Mouse (Mus musculus) stomach, embryonic 15.5 days (tissue): ENCODE measurements around the gene Tctn1. TPM values are rescaled to one million over a fixed set of nuclear protein-coding genes. Genes with fewer than 3 reads are reported as not detected.
"Not testable (repeated sequence)": the region's sequence is repeated elsewhere in the genome, so short reads cannot be mapped to it uniquely, and the experiment has no call there.

Experiments used
- ATAC-seq: fragments of 200-750 bp; cut with Nextera tagmentation; 2 replicates; pipeline ENCODE4 v1.8.0; 2017; ENCODE audit warnings: low read depth, moderate number of reproducible peaks, moderate TSS enrichment; ENCODE audit not compliant: insufficient read depth, low FRiP score
- H3K27ac ChIP-seq: fragments of 300-500 bp; sonication (generic); 2 replicates; pipeline ENCODE4 v1.5.1; 2015; ENCODE audit warnings: mild to moderate bottlenecking, inconsistent platforms
- H3K27me3 ChIP-seq: fragments of 300-500 bp; sonication (generic); replicated peaks from 2 replicates; pipeline ENCODE4 v1.6.1; 2015; ENCODE audit warnings: inconsistent platforms
- H3K36me3 ChIP-seq: fragments of 300-500 bp; sonication (generic); 2 replicates; pipeline ENCODE4 v1.6.1; 2015; ENCODE audit warnings: inconsistent platforms
- H3K4me1 ChIP-seq: fragments of 300-500 bp; sonication (generic); 2 replicates; pipeline ENCODE4 v1.6.1; 2015; ENCODE audit warnings: inconsistent platforms
- H3K4me2 ChIP-seq: fragments of 300-500 bp; sonication (generic); 2 replicates; pipeline ENCODE4 v1.6.1; 2015; ENCODE audit warnings: mild to moderate bottlenecking, inconsistent platforms
- H3K4me3 ChIP-seq: fragments of 300-500 bp; sonication (generic); replicated peaks from 2 replicates; pipeline ENCODE4 v1.5.1; 2015; ENCODE audit warnings: inconsistent platforms
- H3K9ac ChIP-seq: fragments of 300-500 bp; sonication (generic); 2 replicates; pipeline ENCODE4 v1.6.1; 2015; ENCODE audit warnings: inconsistent platforms
- H3K9me3 ChIP-seq: fragments of 300-500 bp; sonication (generic); 2 replicates; pipeline ENCODE4 v1.6.1; 2016; ENCODE audit warnings: inconsistent platforms
- WGBS: fragments of 180-500 bp; shearing (Covaris S2); methylation state at CpG from one replicate; pipeline ENCODE4 v1.1.7; 2015; 5-methylcytosine and 5-hydroxymethylcytosine counted together
- polyA plus RNA-seq: library from polyadenylated mRNA; unstranded; fragments of >200 nt; fragmentation: Nextera tagmentation; extraction: Ambion mirVana; gene quantifications from 2 replicates; pipeline ENCODE4 v1.2.1, GENCODE M21; 2015

Gene Tctn1
- polyA plus RNA-seq, 1 experiment from 2014 or later, result 4.8 TPM

DNA sequence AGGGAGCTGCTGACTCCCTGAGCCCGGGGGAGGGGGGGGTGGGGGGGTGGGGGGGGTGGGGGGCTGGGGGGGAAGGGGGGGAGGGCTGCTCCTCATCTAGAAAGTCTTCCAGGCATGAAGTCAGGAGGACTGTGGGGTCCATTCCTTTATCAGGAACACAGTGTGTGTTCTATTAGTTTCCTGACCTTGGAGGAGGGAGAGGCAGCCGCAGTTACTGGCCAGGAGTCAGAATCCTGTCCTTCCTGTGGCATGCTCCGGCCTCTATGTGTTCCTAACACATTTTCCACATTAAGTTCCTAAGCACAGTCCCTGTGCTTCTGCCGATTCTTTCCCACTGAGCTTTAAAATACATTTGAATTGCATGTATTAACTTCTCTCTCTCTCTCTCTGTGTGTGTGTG, 35.5 kb downstream of the Tctn1 start:
- Histone ChIP-seq H3K4me2 (no peak overlapping the region), H3K27me3 (no peaks in the 10 kb centered on the region), H3K9ac (no peak overlapping the region), H3K9me3 (no peaks in the 10 kb centered on the region), H3K36me3 (no peaks in the 10 kb centered on the region), H3K4me1 (no peaks in the 10 kb centered on the region), H3K4me3 (no peak overlapping the region), H3K27ac (no peak overlapping the region)
- 74% methylated on average over 3 of the region's 4 CpGs for WGBS
- no peak for ATAC-seq

DNA sequence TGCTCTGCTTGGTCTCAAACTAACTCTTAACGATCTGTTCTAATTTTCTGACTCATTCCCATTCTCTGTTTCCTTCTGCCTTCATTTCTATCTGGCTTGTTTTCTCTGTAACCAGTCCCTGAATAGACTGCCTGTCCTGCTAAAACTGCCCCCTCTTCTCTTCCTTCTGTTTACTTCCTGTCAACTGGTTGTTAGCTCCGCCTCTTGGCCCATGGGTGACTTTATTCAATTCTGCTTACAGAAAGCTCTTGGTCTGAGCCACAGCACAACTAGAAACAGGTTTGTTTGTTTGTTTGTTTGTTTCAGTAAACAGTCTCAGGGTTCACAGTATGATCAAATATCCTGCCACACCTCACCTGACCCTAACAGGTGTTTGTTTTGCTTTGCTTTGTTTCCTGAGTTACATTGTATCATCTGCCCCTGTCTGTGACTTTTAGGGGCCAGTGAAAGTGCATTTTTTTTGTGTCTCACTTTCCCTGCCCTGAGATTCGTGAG, 35.9 kb downstream of the Tctn1 start:
- no peaks in the 10 kb centered on the region for H3K27me3 ChIP-seq
- no peaks in the 10 kb centered on the region for H3K9me3 ChIP-seq
- no peak overlapping the region for H3K27ac ChIP-seq
- no peak overlapping the region for H3K9ac ChIP-seq
- H3K36me3 ChIP-seq, result no peaks in the 10 kb centered on the region
- no peak overlapping the region for H3K4me2 ChIP-seq
- ATAC-seq, result no peak
- WGBS, result 75% methylated on average over 3 of the region's 3 CpGs
- no peaks in the 10 kb centered on the region for H3K4me1 ChIP-seq
- no peak overlapping the region for H3K4me3 ChIP-seq

DNA sequence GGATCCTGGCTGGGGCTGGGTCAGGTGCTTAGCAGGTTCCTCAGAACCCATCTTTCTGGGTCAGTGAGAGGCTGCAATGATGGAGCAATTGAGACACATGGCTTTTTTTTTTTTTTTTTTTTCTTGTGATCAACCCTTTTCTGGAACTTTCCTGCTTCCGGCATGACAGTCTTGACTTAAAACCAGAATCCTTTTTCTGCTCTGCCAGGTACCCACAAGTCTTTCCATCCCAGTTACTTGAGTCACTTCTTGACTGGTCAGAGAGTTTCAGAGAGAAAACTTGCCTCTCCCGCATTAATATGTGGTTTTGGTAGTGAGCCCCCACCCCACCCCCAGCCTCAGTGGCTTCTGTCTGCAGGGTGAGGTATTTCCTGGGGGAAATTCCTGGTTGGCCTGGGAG, 40.0 kb downstream of the Tctn1 start:
- no peak overlapping the region for H3K9ac ChIP-seq
- ATAC-seq, result no peak
- H3K36me3 ChIP-seq, result no peaks in the 10 kb centered on the region
- H3K27ac ChIP-seq, result no peak overlapping the region
- H3K4me2 ChIP-seq, result no peak overlapping the region
- 0 out of 2 replicates have a peak, but pooled peaks cover 5% of the 10 kb centered on the region for H3K4me1 ChIP-seq
- WGBS, result 94% methylated on average over 2 of the region's 2 CpGs
- H3K4me3 ChIP-seq, result no peak overlapping the region
- H3K27me3 ChIP-seq, result no peaks in the 10 kb centered on the region
- H3K9me3 ChIP-seq, result no peaks in the 10 kb centered on the region

DNA sequence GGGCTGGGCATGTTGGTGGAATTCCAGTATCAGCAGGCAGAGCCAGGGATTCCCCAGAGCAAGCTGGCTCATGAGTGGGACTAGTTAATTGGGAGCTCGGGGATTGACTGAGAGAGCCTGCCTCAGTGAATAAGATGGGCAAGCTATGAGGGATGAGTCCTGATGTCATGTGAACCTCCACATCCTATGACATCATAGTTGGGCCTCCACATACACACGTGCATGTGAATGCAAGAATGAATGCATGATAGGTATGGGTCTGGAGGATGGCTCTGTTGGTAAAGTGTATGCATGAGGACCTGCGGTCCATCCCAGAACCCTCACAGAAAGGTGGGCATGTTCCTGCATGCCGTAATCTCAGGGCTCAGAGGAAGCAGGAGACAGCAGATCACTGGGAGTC, 43.2 kb downstream of the Tctn1 start:
- Histone ChIP-seq H3K4me3 (no peak overlapping the region), H3K4me1 (0 out of 2 replicates have a peak, but pooled peaks cover 5% of the 10 kb centered on the region), H3K9ac (no peak overlapping the region), H3K36me3 (no peaks in the 10 kb centered on the region), H3K27ac (no peak overlapping the region), H3K4me2 (no peak overlapping the region), H3K27me3 (no peaks in the 10 kb centered on the region), H3K9me3 (no peaks in the 10 kb centered on the region)
- no peak for ATAC-seq
- 92% methylated on average over 4 of the region's 4 CpGs for WGBS

DNA sequence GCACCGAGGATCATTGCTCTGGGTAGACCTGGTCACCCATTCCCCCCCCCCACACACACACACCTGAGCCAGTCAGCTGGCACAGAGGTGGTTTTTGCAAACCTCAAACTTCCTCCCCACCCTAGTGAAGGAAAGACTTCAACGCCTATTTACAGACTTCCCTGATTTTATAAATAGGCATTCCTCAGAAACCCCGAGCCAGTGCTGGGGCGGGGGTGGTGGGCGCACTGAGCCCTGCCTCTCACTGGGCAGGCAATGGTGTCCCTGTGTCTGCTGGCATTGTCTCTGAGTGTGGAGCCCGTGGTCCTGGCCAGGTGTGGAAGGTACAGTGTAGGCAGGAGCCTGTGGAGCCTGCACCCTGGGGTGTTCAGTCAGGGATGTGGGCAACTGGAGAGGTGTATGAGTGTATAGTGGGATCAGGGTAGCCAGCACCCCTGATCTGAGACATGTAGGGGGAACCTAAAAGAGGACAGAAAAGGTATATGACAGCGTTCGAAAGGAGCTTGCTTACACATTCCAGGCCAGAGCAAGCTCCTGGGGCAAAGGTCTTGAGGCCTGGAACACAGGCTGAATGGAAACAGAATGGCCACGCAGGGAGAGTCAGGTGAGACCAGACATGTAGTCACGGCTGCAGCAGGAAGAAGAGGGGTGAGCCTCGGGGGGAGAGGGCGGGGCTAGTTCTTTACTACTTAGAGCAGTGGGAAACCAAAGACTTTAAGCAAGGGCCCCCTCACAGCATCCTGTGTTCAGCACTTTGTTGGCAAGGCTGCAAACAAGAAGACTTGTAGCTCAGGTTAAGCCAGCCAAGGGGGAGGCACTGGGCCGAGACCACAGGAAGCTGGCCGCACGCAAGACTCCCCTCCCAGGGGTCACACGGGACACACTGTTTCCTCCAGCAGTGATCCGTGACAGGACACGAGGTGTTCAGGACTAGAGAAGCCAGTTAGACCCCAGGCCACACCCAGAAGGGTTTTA, 44.3 kb downstream of the Tctn1 start:
- no peak overlapping the region for H3K4me2 ChIP-seq
- H3K9me3 ChIP-seq, result no peaks in the 10 kb centered on the region
- no peak for ATAC-seq
- H3K27ac ChIP-seq, result no peak overlapping the region
- H3K4me3 ChIP-seq, result no peak overlapping the region
- WGBS, result 53% methylated on average over 18 of the region's 18 CpGs
- 0 out of 2 replicates have a peak, but pooled peaks cover 5% of the 10 kb centered on the region for H3K4me1 ChIP-seq
- no peaks in the 10 kb centered on the region for H3K27me3 ChIP-seq
- H3K36me3 ChIP-seq, result no peaks in the 10 kb centered on the region
- no peak overlapping the region for H3K9ac ChIP-seq

DNA sequence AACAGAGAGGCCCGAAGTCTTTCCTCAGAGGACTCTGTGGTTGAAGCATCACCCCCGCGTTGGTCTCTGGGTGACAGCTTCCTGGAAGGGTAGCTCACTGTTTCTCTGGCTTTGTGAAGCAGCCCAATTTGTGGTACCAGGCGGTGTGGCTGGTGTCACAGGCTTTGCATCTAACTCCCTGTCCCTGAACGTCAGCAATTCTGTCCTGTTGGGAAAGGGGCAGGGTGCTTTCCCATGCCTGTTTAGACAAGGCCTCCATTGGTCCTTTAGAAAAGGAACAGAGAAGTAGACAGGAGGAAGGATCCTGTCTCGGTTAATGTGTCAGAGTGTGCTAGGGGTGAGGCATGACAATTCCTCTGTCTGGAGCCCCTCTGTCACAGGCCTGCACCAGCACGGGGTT, 45.3 kb downstream of the Tctn1 start:
- no peak overlapping the region for H3K4me3 ChIP-seq
- no peak overlapping the region for H3K27ac ChIP-seq
- no peaks in the 10 kb centered on the region for H3K36me3 ChIP-seq
- no peaks in the 10 kb centered on the region for H3K27me3 ChIP-seq
- no peaks in the 10 kb centered on the region for H3K9me3 ChIP-seq
- H3K4me2 ChIP-seq, result no peak overlapping the region
- H3K9ac ChIP-seq, result no peak overlapping the region
- WGBS, result 84% methylated on average over 7 of the region's 7 CpGs
- ATAC-seq, result no peak
- 0 out of 2 replicates have a peak, but pooled peaks cover 5% of the 10 kb centered on the region for H3K4me1 ChIP-seq

DNA sequence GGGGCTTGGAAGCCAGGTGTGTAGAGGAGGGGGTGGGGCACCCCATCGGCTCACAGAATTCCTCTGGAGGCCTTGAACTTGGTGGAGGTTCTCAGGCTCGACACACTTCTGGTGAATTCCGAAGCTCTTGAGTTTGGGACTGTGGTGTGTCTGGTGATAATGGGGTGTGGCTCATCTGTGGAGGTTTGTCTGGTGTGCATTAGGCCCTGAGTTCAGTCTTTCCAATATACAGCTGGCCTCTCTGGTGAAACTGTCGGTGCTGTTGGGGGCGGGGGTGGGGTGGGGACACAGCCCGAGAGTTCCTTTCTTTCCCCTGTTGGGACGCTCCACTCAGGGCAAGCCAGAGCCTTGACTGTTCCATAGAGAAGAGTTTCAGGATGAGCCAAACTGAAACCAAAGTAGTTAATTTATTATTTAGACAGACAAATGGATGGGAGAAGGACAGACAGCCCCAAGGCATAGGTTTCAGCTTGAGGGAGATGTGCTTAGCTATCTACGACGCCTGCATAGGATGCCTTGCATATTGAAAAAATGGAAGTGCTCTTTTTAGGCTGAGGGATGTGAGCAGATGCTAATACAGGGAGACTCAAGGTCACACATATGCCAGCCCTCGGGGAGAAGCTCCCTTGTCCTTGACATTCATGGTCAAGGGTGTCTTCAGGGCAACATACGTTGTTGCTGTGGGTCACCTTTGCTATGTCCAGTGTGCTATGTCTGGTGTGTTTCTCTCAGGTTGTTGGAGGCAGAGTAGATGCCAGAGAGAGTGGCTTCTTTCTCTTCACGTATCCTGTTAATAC, 46.0 kb downstream of the Tctn1 start:
- no peak for ATAC-seq
- H3K4me1 ChIP-seq, result 0 out of 2 replicates have a peak, but pooled peaks cover 5% of the 10 kb centered on the region
- no peak overlapping the region for H3K4me3 ChIP-seq
- no peak overlapping the region for H3K27ac ChIP-seq
- H3K27me3 ChIP-seq, result no peaks in the 10 kb centered on the region
- no peak overlapping the region for H3K4me2 ChIP-seq
- H3K9me3 ChIP-seq, result no peaks in the 10 kb centered on the region
- H3K9ac ChIP-seq, result no peak overlapping the region
- no peaks in the 10 kb centered on the region for H3K36me3 ChIP-seq
- whole genome bisulfite sequencing, result 76% methylated on average over 12 of the region's 12 CpGs

DNA sequence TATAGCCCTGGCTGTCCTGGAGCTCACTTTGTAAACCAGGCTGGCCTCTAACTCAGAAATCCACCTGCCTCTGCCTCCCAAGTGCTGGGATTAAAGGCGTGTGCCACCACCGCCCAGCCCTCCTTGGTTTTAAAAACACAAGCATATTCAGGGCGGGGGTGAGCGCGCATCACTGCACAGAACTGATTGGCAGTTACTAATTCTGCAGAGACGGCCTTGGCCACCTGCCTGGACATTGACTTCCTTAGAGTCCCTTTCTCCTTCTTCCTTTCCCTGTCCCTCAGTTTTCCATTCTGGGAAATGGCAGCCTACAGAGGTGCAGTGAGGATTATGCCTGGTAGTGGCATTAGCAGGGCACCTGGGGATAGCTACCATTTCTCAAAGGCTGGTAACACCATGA, 46.6 kb downstream of the Tctn1 start:
- no peak overlapping the region for H3K9ac ChIP-seq
- no peaks in the 10 kb centered on the region for H3K36me3 ChIP-seq
- H3K27me3 ChIP-seq, result no peaks in the 10 kb centered on the region
- 86% methylated on average over 6 of the region's 6 CpGs for WGBS
- no peak overlapping the region for H3K4me3 ChIP-seq
- no peak overlapping the region for H3K27ac ChIP-seq
- H3K9me3 ChIP-seq, result no peaks in the 10 kb centered on the region
- no peak overlapping the region for H3K4me2 ChIP-seq
- 0 out of 2 replicates have a peak, but pooled peaks cover 5% of the 10 kb centered on the region for H3K4me1 ChIP-seq
- no peak for ATAC-seq

DNA sequence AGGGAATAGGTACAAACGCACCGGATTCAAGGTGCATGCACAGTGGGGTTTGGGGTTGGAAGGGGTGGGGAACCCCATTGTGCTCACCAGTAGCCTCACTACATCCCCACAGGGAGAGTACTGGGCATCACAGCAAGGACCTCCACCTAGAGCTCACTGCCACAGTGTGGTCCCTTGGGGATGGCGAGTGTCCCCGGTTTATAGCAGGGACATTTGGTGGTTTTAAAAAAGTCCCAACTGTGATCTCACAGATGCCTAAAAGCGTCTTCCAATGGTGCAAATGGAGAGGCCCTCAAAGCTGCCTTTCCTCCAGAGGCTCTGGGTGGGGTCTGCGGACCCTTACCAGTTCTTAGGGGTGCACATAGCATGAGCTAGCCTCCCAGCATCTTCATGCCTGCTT, 50.4 kb downstream of the Tctn1 start:
- no peak for ATAC-seq
- Histone ChIP-seq H3K4me3 (no peak overlapping the region), H3K27me3 (no peaks in the 10 kb centered on the region), H3K36me3 (no peaks in the 10 kb centered on the region), H3K4me1 (no peaks in the 10 kb centered on the region), H3K9ac (no peak overlapping the region), H3K4me2 (no peak overlapping the region), H3K9me3 (no peaks in the 10 kb centered on the region), H3K27ac (no peak overlapping the region)
- whole genome bisulfite sequencing, result 92% methylated on average over 6 of the region's 6 CpGs

DNA sequence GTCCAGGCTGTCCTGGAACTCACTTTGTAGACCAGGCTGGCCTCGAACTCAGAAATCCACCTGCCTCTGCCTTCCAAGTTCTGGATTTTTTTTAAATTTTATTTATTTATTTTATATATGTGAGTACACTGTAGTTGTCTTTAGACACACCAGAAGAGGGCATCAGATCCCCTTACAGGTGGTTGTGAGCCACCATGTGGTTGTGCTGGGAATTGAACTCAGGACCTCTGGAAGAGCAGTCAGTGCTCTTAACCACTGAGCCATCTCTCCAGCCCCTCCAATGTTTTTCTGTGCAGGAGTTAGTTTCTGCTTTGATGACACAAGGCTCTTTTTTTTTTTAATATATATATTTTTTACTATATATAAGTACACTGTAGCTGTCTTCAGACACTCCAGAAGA, 51.4 kb downstream of the Tctn1 start:
- not testable (repeated sequence) for H3K27me3 ChIP-seq, ATAC-seq, H3K9ac ChIP-seq, H3K4me2 ChIP-seq, H3K4me3 ChIP-seq, H3K36me3 ChIP-seq, H3K27ac ChIP-seq, H3K9me3 ChIP-seq, H3K4me1 ChIP-seq
- 89% methylated on average over 1 of the region's 1 CpGs for WGBS

DNA sequence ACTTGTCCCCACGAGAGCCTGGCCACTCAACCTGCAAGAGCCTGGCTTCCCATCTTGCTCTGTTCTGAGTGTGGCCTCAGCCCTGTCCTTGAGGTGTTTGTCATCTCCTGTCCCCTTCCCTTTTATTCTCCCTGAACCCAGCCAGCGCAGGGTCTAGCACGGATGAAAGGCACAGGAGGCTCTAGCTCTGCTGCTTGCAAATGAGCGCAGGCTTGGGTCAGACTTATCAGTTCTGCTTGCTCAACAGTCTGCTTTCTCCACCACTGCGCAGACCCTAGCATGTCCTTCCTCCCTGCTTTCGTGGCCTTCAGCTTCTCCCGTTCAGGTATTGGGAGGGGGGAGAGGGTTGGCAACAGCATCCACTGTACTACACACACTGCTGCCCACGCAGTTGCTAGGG, 52.1 kb downstream of the Tctn1 start:
- 85% methylated on average over 8 of the region's 8 CpGs for WGBS
- Histone ChIP-seq H3K4me2 (no peak overlapping the region), H3K4me3 (no peak overlapping the region), H3K9me3 (no peaks in the 10 kb centered on the region), H3K27ac (no peak overlapping the region), H3K36me3 (no peaks in the 10 kb centered on the region), H3K9ac (no peak overlapping the region), H3K27me3 (no peaks in the 10 kb centered on the region), H3K4me1 (no peaks in the 10 kb centered on the region)
- ATAC-seq, result no peak

DNA sequence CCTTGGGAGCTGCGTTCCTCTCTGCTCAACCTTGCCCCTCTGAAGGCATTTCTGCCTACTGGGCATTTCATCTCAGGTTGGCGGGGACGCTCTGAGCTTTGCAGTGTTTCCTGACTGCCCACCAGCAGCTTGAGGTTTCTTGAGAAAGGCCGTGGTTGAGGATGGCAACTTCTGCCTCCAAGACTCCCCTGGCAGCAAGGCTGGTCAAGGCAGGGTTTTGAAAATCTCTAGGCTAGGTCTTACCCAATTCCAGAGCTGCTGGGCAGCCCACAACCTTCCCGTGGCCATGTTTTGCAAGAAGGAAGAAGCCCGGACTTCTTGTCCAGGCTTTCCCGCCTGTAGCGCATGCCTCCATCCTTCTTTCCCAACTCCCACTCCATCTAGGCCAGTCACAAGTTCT, 53.4 kb downstream of the Tctn1 start:
- Histone ChIP-seq H3K4me1 (no peaks in the 10 kb centered on the region), H3K9me3 (no peaks in the 10 kb centered on the region), H3K9ac (no peak overlapping the region), H3K27me3 (no peaks in the 10 kb centered on the region), H3K4me2 (no peak overlapping the region), H3K36me3 (no peaks in the 10 kb centered on the region), H3K4me3 (no peak overlapping the region), H3K27ac (no peak overlapping the region)
- ATAC-seq, result no peak
- 83% methylated on average over 8 of the region's 8 CpGs for WGBS
